Mouse (Mus musculus) adrenal gland, postnatal 36 days (tissue): ENCODE measurements at regions not wholly inside any gene's neighbourhood (a gene's known extent, or its start where the extent isn't known, plus 50 kb on each side); places are given as distances from the start of the nearest gene placed in this dataset.
"Not testable (repeated sequence)": the region's sequence is repeated elsewhere in the genome, so short reads cannot be mapped to it uniquely, and the experiment has no call there.

ENCODE experiments used
- DNase-seq, 2 experiments: peaks; one replicate each; pipeline ENCODE4 v3.0.0; 2021; ENCODE audit warnings: mixed read lengths in 1 of 2

GRCm38 (mm10) chr6:3319378-3319777, 80.0 kb downstream of the Samd9l start:
- DNase-seq: no peak

GRCm38 (mm10) chr6:3307598-3308220, 91.7 kb downstream of the Samd9l start:
- peak; percentile 32 to 39 for DNase-seq

- not testable (repeated sequence) for DNase-seq
Observed at GRCm38 (mm10) chr6:3304881-3305620, 94.3 kb downstream of the Samd9l start.

GRCm38 (mm10) chr6:3293316-3293715, 106.1 kb downstream of the Samd9l start:
- not testable (repeated sequence) for DNase-seq

GRCm38 (mm10) chr6:3291983-3292382, 107.4 kb downstream of the Samd9l start:
- DNase-seq: not testable (repeated sequence)

GRCm38 (mm10) chr6:3268726-3269125, 130.6 kb downstream of the Samd9l start:
- not testable (repeated sequence) for DNase-seq

- DNase-seq: not testable (repeated sequence)
Observed at GRCm38 (mm10) chr6:3265477-3265876, 133.9 kb downstream of the Samd9l start.
